Mouse (Mus musculus) frontal cortex, postnatal 25 days (tissue): ENCODE data around the gene Klf2.

Experiments used
- DNase-seq, 2 experiments: peaks; one replicate each; pipeline ENCODE4 v3.0.0; 2022; ENCODE audit warnings: low spot score in 2 of 2

Klf2 gene

GRCm38 (mm10) chr8:72318801-72319322, at the start of gene Klf2:
Klf2 (plus strand) TSS chr8:72319033.
- DNase-seq = peak; percentile 73 to 76

- no peak for DNase-seq
Measured at GRCm38 (mm10) chr8:72270606-72271005, 48.2 kb upstream of the Klf2 start.

DNA sequence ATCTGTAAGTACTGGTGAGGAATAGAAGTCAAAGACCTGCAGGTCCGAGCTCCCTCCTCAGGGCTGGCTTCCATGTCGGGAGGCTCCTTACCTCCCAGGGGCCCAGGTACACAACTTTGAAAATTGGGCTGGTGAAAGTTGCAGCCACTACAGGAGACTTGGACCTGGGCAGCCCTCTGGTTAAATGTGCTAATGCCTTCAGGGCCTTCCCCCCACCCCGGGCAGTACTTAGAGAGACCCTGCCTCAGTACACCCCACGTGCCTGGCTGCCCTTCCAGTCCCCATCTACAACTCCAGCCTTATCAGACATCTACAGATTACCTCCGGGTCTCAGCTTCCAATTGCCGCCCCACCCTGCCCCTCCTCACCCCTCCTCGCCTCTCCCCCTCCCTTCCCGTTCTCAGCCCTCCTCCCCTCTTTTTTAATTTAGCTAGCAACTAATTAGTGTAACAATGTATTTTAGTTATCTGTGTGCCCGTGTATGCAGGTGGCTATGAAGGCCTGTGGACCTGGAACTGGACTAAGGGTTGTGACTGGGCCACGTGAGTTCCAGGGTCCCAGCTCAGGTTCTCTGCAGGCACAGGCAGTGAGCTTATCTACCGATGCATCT, 47.7 kb upstream of the Klf2 start:
- no peak for DNase-seq

DNA sequence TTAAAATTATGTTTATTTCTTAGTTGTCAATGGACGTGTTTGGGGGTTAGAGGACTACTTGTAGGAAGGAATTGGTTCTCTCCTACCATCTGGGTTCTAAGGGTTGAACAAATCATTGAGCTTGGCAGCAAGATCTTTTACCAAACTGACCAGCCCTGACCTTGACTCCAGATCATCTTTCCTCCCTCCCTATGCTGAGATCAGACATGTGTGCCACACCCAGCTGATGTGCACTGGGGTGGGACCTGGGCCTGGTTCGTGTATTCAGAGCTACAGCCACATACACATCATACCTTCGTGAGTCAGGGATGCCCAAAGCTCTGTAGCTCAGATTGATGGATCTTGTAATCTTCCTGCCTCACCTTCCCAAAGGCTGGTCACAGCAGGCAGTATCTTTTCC, 47.1 kb upstream of the Klf2 start:
- DNase-seq = no peak

- peak; percentile 26 to 31 for DNase-seq
Measured at GRCm38 (mm10) chr8:72272361-72272760, 46.5 kb upstream of the Klf2 start.

- DNase-seq = no peak
Measured at GRCm38 (mm10) chr8:72273111-72273770, 45.6 kb upstream of the Klf2 start.

GRCm38 (mm10) chr8:72273807-72274206, 45.0 kb upstream of the Klf2 start:
- no peak for DNase-seq

DNA sequence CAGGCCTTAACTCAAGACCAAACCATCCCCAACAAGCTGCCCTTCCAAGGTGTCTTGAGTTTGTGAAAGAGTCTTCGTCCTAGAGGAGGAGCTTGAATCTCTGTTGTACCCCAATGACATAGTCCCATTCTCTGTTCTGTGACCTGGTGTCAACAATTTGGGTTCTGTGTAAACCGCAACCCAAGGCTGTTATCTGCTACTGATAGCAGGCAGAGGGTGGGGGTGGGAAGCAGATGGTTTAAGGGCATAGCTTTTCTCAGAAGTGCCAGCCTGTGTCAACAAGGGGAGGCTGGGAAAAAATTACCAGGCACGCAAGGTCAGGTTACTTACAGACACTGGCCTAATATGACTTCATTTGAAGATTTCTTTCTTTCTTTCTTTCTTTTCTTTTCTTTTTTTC, 41.6 kb upstream of the Klf2 start:
- no peak for DNase-seq

- no peak for DNase-seq
Measured at GRCm38 (mm10) chr8:72279151-72279550, 39.7 kb upstream of the Klf2 start.

GRCm38 (mm10) chr8:72281634-72282033, 37.2 kb upstream of the Klf2 start:
- no peak for DNase-seq

- no peak for DNase-seq
Measured at GRCm38 (mm10) chr8:72285285-72285684, 33.5 kb upstream of the Klf2 start.

GRCm38 (mm10) chr8:72289051-72289450, 29.8 kb upstream of the Klf2 start:
- no peak for DNase-seq

GRCm38 (mm10) chr8:72291104-72291503, 27.7 kb upstream of the Klf2 start:
- DNase-seq = no peak

- DNase-seq = no peak
Measured at GRCm38 (mm10) chr8:72293309-72293708, 25.5 kb upstream of the Klf2 start.

- no peak for DNase-seq
Measured at GRCm38 (mm10) chr8:72295125-72295524, 23.7 kb upstream of the Klf2 start.

DNA sequence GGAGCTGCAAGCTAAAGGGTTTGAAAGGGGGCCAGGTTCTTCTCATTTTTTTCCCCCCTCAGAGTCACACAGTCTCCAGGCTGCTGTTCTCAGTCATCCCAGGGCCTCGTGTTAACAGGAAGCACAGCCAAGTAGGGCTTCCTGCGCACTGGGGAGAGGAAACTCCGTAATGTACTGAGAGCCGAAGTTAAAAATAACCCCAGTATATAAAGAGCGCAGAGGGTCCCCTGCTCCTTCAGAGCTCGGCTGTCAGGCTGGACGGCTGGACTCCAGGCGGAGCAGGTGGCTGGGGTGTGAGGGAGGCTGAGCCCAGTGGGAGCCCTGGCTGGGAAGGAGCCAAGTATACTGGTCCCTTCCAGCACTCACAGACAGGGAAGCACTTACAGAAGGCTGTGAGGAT, 23.2 kb upstream of the Klf2 start:
- DNase-seq = peak in 1 of 2 experiments; percentile 39

- DNase-seq = no peak
Measured at GRCm38 (mm10) chr8:72296561-72296960, 22.3 kb upstream of the Klf2 start.

GRCm38 (mm10) chr8:72298928-72299327, 19.9 kb upstream of the Klf2 start:
- DNase-seq = no peak

- no peak for DNase-seq
Measured at GRCm38 (mm10) chr8:72300654-72301400, 18.0 kb upstream of the Klf2 start.

DNA sequence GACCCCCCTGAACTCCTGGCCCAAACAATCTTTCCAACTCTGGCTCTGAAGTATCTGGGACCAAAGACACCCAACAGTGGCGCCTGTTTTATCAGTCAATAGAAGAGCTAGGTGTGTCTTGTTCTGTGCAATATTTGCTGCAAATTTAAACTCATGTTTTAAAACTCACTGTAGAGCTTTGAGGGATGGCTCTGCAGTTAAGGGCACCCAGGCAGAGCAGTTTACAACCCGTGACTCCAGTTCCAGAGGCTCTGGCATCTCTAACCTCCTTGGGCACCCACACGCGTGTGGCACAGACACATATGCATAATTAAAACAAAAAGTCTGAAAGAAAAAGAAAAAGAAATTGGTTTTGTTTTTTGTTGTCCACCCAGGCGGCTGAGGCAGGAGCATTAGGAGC, 17.3 kb upstream of the Klf2 start:
- no peak for DNase-seq

- DNase-seq = no peak
Measured at GRCm38 (mm10) chr8:72302986-72303612, 15.7 kb upstream of the Klf2 start.

DNA sequence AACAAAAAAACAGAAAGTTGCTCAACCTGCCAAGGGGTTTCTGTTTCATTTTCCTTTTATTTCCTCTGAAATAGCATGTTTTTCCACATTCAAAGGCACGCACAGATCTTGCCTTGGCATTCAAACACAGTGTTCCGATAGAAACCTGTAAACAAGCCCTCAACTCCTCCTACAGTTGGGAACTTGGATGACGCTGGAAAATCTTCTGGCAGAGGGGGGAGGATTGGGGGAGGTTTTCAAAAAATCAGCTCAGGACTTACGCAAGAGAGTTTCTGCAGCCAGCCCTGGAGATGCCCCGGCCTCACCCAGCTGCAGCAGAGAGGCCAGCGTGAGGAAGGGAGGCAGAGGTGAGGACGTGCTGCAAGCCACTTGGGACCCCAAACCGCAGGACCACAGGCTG, 15.2 kb upstream of the Klf2 start:
- no peak for DNase-seq
